Mouse (Mus musculus): ENCODE results near the gene Ccdc177. TPM values are rescaled to one million over a fixed set of nuclear protein-coding genes. Genes with fewer than 3 reads are reported as not detected.

Gene Ccdc177
- total RNA-seq, 2 experiments from 2014 or later: 16.5 to 18.6 TPM

GRCm38 (mm10) chr12:80734526-80735470 is 25.7 kb downstream of the Ccdc177 start:
- no peak for DNase-seq

GRCm38 (mm10) chr12:80730567-80730966 is 29.9 kb downstream of the Ccdc177 start:
- peak; percentile 58 to 59 for DNase-seq

GRCm38 (mm10) chr12:80729758-80730530 is 30.5 kb downstream of the Ccdc177 start:
- DNase-seq: peak; percentile 40 to 58

GRCm38 (mm10) chr12:80728814-80729213 is 31.7 kb downstream of the Ccdc177 start:
- no peak for DNase-seq

- no peak for DNase-seq
Measured at GRCm38 (mm10) chr12:80728207-80728606, 32.3 kb downstream of the Ccdc177 start.

GRCm38 (mm10) chr12:80724853-80725559 is 35.5 kb downstream of the Ccdc177 start:
- DNase-seq: peak; percentile 81 to 83

GRCm38 (mm10) chr12:80721458-80721857 is 39.0 kb downstream of the Ccdc177 start:
- DNase-seq: no peak

- no peak for DNase-seq
Measured at GRCm38 (mm10) chr12:80720507-80720906, 40.0 kb downstream of the Ccdc177 start.

- no peak for DNase-seq
Measured at GRCm38 (mm10) chr12:80719141-80719540, 41.3 kb downstream of the Ccdc177 start.

- no peak for DNase-seq
Measured at GRCm38 (mm10) chr12:80715915-80716314, 44.6 kb downstream of the Ccdc177 start.

- no peak for DNase-seq
Measured at GRCm38 (mm10) chr12:80706915-80707604, 53.4 kb downstream of the Ccdc177 start.

GRCm38 (mm10) chr12:80706208-80706914 is 54.1 kb downstream of the Ccdc177 start:
- DNase-seq: no peak

Other genes with a start within 250 kb of the Ccdc177 start
- gene Galnt16, start 242.4 kb downstream of the Ccdc177 start, total RNA-seq (2021): 100 to 1,000 TPM; 163 to 165 TPM
- gene Slc39a9, start 116.8 kb downstream of the Ccdc177 start, total RNA-seq (2021): 10 to 100 TPM; 36.5 to 40.7 TPM
- gene Erh, start 116.3 kb downstream of the Ccdc177 start, total RNA-seq (2021): 10 to 100 TPM; 34.9 to 43.7 TPM
- gene Plekhd1, start 68.1 kb downstream of the Ccdc177 start, total RNA-seq (2021): 1 to 10 TPM; 6.9 to 7.8 TPM
- gene Susd6, start 29.8 kb upstream of the Ccdc177 start, total RNA-seq (2021): 10 to 100 TPM; 66.7 to 70.2 TPM
- gene Srsf5, start 184.8 kb upstream of the Ccdc177 start, total RNA-seq (2021): 100 to 1,000 TPM; 319 to 320 TPM
- gene Slc10a1, start 208.0 kb upstream of the Ccdc177 start, total RNA-seq (2021): not detected